Mouse (Mus musculus) megakaryocyte, embryonic 14.5 days (primary cell): Measurements from ENCODE around the gene Hoxc9.

Source experiments
- FLI1 ChIP-seq: IDR thresholded peaks from 2 replicates; pipeline ENCODE4 v1.6.1; 2012; ENCODE audit warnings: low read length, inconsistent platforms, mixed read lengths
- GATA1 ChIP-seq: IDR thresholded peaks from 3 replicates; pipeline ENCODE4 v1.6.1; 2012; ENCODE audit warnings: mixed read lengths, low read length, inconsistent platforms, borderline replicate concordance

DNA sequence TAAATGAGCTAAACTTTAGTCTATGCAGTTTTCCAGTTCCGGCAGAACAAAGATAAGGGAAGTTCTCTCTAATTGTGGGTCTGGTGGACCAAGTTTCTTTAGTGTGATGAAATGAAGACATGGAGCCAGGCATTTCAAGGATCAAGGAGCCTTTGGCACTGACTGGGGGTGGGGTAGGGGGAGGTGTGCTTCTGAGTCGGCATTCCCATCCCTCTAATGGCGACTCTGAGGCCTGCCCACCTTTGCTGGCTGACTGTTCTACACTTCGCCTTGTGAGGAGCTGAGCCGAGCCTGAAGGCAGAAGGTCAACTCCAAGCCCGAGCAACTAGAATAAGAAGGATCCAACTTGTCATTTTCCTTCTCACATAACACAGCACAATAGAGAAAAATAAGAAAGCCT is 14.5 kb upstream of the Hoxc9 start:
- TF ChIP-seq FLI1: no peak
- no peak for TF ChIP-seq GATA1
